Mouse (Mus musculus): Measurements from ENCODE around the gene Fzd10. TPM values are rescaled to one million over a fixed set of nuclear protein-coding genes. Genes with fewer than 3 reads are reported as not detected.
A peak's percentile ranks its signal among the peaks of the same experiment; 100 is the strongest.

The Fzd10 gene
- polyA plus RNA-seq (2012; rRNA removed), result 0.46 and 0.70 TPM in 2 replicates

DNA sequence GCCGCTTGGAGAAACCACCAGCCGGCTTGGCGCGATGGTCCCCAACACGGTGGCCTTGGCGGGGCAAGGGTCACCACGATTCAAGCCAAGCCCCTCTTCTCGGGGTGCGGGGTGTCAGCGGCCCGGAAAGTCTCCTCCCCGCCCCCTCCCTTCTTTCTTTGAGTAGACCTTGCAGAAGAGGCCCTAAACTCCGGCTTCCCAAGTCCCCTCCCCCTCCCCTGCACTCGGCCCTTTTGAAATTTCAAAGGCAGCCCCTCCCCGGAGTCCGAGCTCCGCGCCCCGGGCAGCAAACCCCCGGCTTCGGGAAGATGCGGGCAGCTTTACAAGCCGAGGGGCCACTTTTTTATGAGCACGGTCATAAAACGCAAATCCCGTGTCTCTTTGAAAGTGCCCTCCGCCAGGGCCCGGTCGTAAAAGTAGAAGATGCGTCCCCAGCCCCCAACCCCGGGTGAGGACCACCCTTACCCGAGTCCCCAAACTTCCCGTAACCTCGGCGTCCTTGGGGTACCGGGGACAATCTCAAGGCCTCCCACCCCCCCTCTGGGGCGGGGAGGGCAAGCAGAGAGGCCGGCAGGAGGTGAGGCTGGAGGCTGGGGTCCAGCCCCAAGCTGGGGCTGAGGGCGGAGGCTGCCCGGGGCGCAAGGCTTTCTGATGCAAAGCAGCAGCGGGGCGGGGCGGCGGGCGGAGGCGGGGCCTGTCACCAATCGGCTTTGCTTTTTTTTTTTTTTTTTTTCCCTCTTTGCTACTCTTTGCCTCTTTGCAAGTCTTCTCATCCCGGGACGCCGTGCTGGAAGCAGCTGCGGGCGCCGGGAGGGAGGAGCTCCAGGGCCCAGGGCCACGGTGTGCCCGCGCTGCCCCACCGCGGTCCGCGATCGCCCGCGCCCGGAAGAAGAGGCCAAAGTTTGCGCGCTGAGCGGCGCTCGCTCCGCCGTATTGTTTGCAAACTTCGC lies at the start of gene Fzd10:
Gene Fzd10, plus strand, starts transcription at position 773 of the 950 bp plus-strand sequence.
- 2% methylated on average over 73 of the region's 73 CpGs for WGBS
- no peak within 1 kb of the TSS for H3K27ac ChIP-seq (ENCODE audit: insufficient read depth, low read depth, low read length)
- no peak for TF ChIP-seq POLR2A (IDR thresholded peaks at IDR 0.05; ENCODE audit: low read depth, low read length)
- no peak for TF ChIP-seq CTCF (IDR thresholded peaks at IDR 0.05; ENCODE audit: extremely low read depth, insufficient read length, insufficient replicate concordance, low read depth, low read length)
- no peaks in the 10 kb centered on the region for H3K36me3 ChIP-seq (ENCODE audit: control insufficient read depth, insufficient read depth, low read length)
- H3K4me1 ChIP-seq (ENCODE audit: control insufficient read depth, insufficient read depth, insufficient read length, low read length), result peaks cover 6% of the 10 kb centered on the region; the same call in 1 of the 2 replicates
- H3K27me3 ChIP-seq (ENCODE audit: control insufficient read depth, insufficient read depth, low read length), result peaks cover 21% of the 10 kb centered on the region
- peak within 1 kb of the TSS; percentile 62 for H3K4me3 ChIP-seq (ENCODE audit: low read depth, low read length)

DNA sequence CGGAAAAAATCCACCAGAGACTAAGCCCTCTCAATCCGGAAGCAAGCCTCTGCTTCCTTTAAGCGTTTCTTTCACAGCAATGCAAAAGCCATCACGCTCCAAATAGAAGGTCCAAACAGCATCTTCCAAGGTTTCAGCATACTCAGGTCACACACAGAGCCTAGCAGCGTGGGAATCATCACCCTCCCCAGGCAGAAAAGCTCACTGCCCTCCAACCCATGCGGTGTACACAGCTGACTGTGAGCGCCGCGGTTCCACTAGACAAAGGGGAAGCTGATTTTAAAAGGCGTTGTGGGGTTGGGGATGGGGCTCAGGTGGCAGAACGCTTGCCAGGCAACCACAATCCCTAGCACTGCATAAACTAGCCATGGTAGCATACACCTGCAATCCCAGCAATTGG lies 49.2 kb upstream of the Fzd10 start:
- Histone ChIP-seq H3K27ac (ENCODE audit: insufficient read depth, low read depth, low read length) (no peak overlapping the region), H3K27me3 (ENCODE audit: control insufficient read depth, insufficient read depth, low read length) (0 out of 2 replicates have a peak, but pooled peaks cover 4% of the 10 kb centered on the region), H3K4me1 (ENCODE audit: control insufficient read depth, insufficient read depth, insufficient read length, low read length) (no peaks in the 10 kb centered on the region), H3K36me3 (ENCODE audit: control insufficient read depth, insufficient read depth, low read length) (no peaks in the 10 kb centered on the region), H3K4me3 (ENCODE audit: low read depth, low read length) (no peak overlapping the region)
- WGBS, result 16% methylated on average over 11 of the region's 11 CpGs
- TF ChIP-seq POLR2A (IDR thresholded peaks at IDR 0.05; ENCODE audit: low read depth, low read length) (no peak), CTCF (IDR thresholded peaks at IDR 0.05; ENCODE audit: extremely low read depth, insufficient read length, insufficient replicate concordance, low read depth, low read length) (no peak)

DNA sequence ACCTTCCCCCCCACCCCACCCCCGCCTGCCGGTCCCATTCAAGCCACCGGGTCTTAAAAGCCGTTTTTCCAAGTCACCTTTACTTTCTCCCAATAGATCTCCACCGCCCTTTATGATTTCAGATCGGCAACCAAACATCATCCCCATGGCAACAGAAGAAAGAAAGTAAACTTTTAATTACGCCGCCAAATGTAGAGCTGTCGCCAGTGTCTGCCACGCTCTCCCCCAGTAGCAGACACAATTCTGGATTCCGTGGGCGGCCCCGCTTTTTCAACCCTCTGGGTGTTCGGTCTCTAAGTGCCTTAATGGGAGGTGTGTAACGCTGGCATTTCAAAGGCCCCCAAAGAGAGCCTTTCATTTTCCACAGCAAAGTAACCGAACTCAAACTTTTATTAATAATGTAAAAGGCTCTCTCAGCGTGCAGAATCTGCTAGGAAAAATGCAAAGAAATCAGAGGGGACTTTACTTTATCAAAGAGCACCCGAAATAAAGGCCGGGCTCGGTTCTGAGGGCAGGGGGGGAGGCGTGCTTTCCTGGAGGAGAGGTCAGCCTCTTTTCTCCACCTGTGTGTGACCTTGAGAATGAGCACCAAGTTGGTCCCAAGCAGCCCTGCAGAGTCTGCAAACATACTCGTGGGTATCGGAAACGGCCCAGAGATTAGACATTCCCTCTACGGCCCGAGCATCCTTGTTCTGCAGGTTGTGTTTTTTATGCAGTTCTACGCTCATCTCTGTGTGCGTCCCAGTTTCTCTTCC lies 48.3 kb upstream of the Fzd10 start:
- 12% methylated on average over 28 of the region's 28 CpGs for WGBS

GRCm38 (mm10) chr5:128558126-128558525 lies 42.5 kb upstream of the Fzd10 start:
- TF ChIP-seq CTCF (IDR thresholded peaks at IDR 0.05; ENCODE audit: extremely low read depth, insufficient read length, insufficient replicate concordance, low read depth, low read length), result no peak
- no peak for TF ChIP-seq POLR2A (IDR thresholded peaks at IDR 0.05; ENCODE audit: low read depth, low read length)
- H3K36me3 ChIP-seq (ENCODE audit: control insufficient read depth, insufficient read depth, low read length), result no peaks in the 10 kb centered on the region
- no peaks in the 10 kb centered on the region for H3K27me3 ChIP-seq (ENCODE audit: control insufficient read depth, insufficient read depth, low read length)
- WGBS, result 19% methylated on average over 7 of the region's 7 CpGs
- no peaks in the 10 kb centered on the region for H3K4me1 ChIP-seq (ENCODE audit: control insufficient read depth, insufficient read depth, insufficient read length, low read length)
- H3K4me3 ChIP-seq (ENCODE audit: low read depth, low read length), result no peak overlapping the region
- no peak overlapping the region for H3K27ac ChIP-seq (ENCODE audit: insufficient read depth, low read depth, low read length)

More for the DNA sequence above, 48.3 kb upstream of the Fzd10 start:
- Histone ChIP-seq H3K27ac (ENCODE audit: insufficient read depth, low read depth, low read length) (no peak overlapping the region), H3K4me3 (ENCODE audit: low read depth, low read length) (no peak overlapping the region), H3K4me1 (ENCODE audit: control insufficient read depth, insufficient read depth, insufficient read length, low read length) (no peaks in the 10 kb centered on the region), H3K27me3 (ENCODE audit: control insufficient read depth, insufficient read depth, low read length) (0 out of 2 replicates have a peak, but pooled peaks cover 4% of the 10 kb centered on the region), H3K36me3 (ENCODE audit: control insufficient read depth, insufficient read depth, low read length) (no peaks in the 10 kb centered on the region)
- TF ChIP-seq CTCF (IDR thresholded peaks at IDR 0.05; ENCODE audit: extremely low read depth, insufficient read length, insufficient replicate concordance, low read depth, low read length), result no peak
- no peak for TF ChIP-seq POLR2A (IDR thresholded peaks at IDR 0.05; ENCODE audit: low read depth, low read length)

- no peak overlapping the region for H3K4me3 ChIP-seq (ENCODE audit: low read depth, low read length)
- no peaks in the 10 kb centered on the region for H3K27me3 ChIP-seq (ENCODE audit: control insufficient read depth, insufficient read depth, low read length)
- 51% methylated on average over 6 of the region's 6 CpGs for WGBS
- TF ChIP-seq CTCF (IDR thresholded peaks at IDR 0.05; ENCODE audit: extremely low read depth, insufficient read length, insufficient replicate concordance, low read depth, low read length), result no peak
- TF ChIP-seq POLR2A (IDR thresholded peaks at IDR 0.05; ENCODE audit: low read depth, low read length), result no peak
- no peaks in the 10 kb centered on the region for H3K4me1 ChIP-seq (ENCODE audit: control insufficient read depth, insufficient read depth, insufficient read length, low read length)
- H3K36me3 ChIP-seq (ENCODE audit: control insufficient read depth, insufficient read depth, low read length), result no peaks in the 10 kb centered on the region
- H3K27ac ChIP-seq (ENCODE audit: insufficient read depth, low read depth, low read length), result no peak overlapping the region
Observed at GRCm38 (mm10) chr5:128567313-128567712, 33.3 kb upstream of the Fzd10 start.

DNA sequence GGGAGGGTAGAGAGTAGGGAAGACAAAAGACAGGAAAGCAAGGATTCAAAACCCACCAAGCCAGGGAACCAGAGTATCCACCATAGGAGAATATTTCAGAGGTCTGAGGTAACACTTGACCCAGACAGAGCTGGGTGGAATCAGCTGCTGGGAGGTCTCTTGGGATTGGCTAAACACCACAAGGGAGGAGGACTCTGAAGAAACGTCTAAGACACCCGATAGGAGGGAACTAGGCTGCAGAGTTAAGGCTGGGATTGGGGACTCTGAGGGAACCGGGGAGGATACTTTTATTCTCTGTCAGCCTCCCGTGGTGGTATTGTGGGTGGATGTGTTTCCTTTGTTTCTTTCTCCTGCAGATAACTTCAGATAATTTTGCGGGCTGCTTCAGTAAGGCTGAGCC lies 31.7 kb upstream of the Fzd10 start:
- Histone ChIP-seq H3K4me1 (ENCODE audit: control insufficient read depth, insufficient read depth, insufficient read length, low read length) (no peaks in the 10 kb centered on the region), H3K27ac (ENCODE audit: insufficient read depth, low read depth, low read length) (no peak overlapping the region), H3K27me3 (ENCODE audit: control insufficient read depth, insufficient read depth, low read length) (no peaks in the 10 kb centered on the region), H3K36me3 (ENCODE audit: control insufficient read depth, insufficient read depth, low read length) (no peaks in the 10 kb centered on the region), H3K4me3 (ENCODE audit: low read depth, low read length) (no peak overlapping the region)
- 39% methylated on average over 5 of the region's 5 CpGs for WGBS
- TF ChIP-seq CTCF (IDR thresholded peaks at IDR 0.05; ENCODE audit: extremely low read depth, insufficient read length, insufficient replicate concordance, low read depth, low read length) (no peak), POLR2A (IDR thresholded peaks at IDR 0.05; ENCODE audit: low read depth, low read length) (no peak)

DNA sequence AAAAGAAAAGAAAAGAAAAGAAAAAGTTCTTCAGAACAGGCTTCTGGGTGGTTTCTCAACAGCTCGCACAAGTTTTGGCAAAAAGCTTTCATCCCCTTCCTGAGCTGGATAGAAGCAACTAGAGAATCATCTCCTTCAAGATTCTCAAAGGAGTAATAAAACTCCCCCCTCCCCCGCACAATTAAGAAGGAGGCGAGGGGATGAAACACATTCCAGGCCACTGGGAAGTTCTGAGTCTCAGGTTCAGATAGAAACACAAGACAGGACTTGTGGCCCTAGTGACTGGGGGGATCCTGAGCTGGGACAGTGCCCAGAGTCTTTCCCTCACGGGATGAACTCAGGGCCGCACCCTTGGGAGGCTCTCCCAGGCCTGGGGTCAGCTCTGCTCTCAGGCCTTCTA lies 30.6 kb upstream of the Fzd10 start:
- Histone ChIP-seq H3K27me3 (ENCODE audit: control insufficient read depth, insufficient read depth, low read length) (no peaks in the 10 kb centered on the region), H3K4me3 (ENCODE audit: low read depth, low read length) (no peak overlapping the region), H3K27ac (ENCODE audit: insufficient read depth, low read depth, low read length) (no peak overlapping the region), H3K4me1 (ENCODE audit: control insufficient read depth, insufficient read depth, insufficient read length, low read length) (no peaks in the 10 kb centered on the region), H3K36me3 (ENCODE audit: control insufficient read depth, insufficient read depth, low read length) (no peaks in the 10 kb centered on the region)
- no peak for TF ChIP-seq CTCF (IDR thresholded peaks at IDR 0.05; ENCODE audit: extremely low read depth, insufficient read length, insufficient replicate concordance, low read depth, low read length)
- TF ChIP-seq POLR2A (IDR thresholded peaks at IDR 0.05; ENCODE audit: low read depth, low read length), result no peak
- WGBS, result 39% methylated on average over 5 of the region's 5 CpGs

Measured in small intestine, adult 2 months (tissue).